Mouse (Mus musculus) embryonic facial prominence, embryonic 13.5 days (tissue): ENCODE results near the gene En1. TPM values are rescaled to one million over a fixed set of nuclear protein-coding genes. Genes with fewer than 3 reads are reported as not detected.

Source experiments
- ATAC-seq: fragments of 200-750 bp; cut with Nextera tagmentation; 2 replicates; pipeline ENCODE4 v1.8.0; 2017; ENCODE audit warnings: low read depth; ENCODE audit not compliant: insufficient number of reproducible peaks, insufficient read depth, low FRiP score, low TSS enrichment
- H3K27ac ChIP-seq: fragments of 300-500 bp; sonication (generic); 2 replicates; pipeline ENCODE4 v1.5.1; 2015; ENCODE audit warnings: moderate library complexity, mild to moderate bottlenecking, inconsistent platforms
- H3K27me3 ChIP-seq: fragments of 300-500 bp; sonication (generic); 2 replicates; pipeline ENCODE4 v1.6.1; 2015; ENCODE audit warnings: mild to moderate bottlenecking, inconsistent platforms
- H3K36me3 ChIP-seq: fragments of 300-500 bp; sonication (generic); 2 replicates; pipeline ENCODE4 v1.6.1; 2015; ENCODE audit warnings: mild to moderate bottlenecking, inconsistent platforms
- H3K4me1 ChIP-seq: fragments of 300-500 bp; sonication (generic); 2 replicates; pipeline ENCODE4 v1.6.1; 2015; ENCODE audit warnings: inconsistent platforms
- H3K4me2 ChIP-seq: fragments of 300-500 bp; sonication (generic); 2 replicates; pipeline ENCODE4 v1.6.1; 2015; ENCODE audit warnings: moderate library complexity, mild to moderate bottlenecking, inconsistent platforms
- H3K4me3 ChIP-seq: fragments of 300-500 bp; sonication (generic); 2 replicates; pipeline ENCODE4 v1.5.1; 2015; ENCODE audit warnings: mild to moderate bottlenecking, inconsistent platforms
- H3K9ac ChIP-seq: fragments of 300-500 bp; sonication (generic); 2 replicates; pipeline ENCODE4 v1.6.1; 2015; ENCODE audit warnings: mild to moderate bottlenecking, inconsistent platforms
- H3K9me3 ChIP-seq: fragments of 300-500 bp; sonication (generic); 2 replicates; pipeline ENCODE4 v1.6.1; 2016; ENCODE audit warnings: inconsistent platforms
- WGBS: fragments of 180-500 bp; shearing (Covaris S2); methylation state at CpG from one replicate; pipeline ENCODE4 v1.1.7; 2015; ENCODE audit warnings: mixed read lengths; 5-methylcytosine and 5-hydroxymethylcytosine counted together
- polyA plus RNA-seq: library from polyadenylated mRNA; unstranded; fragments of >200 nt; fragmentation: Nextera tagmentation; extraction: Ambion mirVana; gene quantifications from 2 replicates; pipeline ENCODE4 v1.2.1, GENCODE M21; 2015

En1 gene
- 2.7 and 2.8 TPM in 2 replicates for polyA plus RNA-seq

DNA sequence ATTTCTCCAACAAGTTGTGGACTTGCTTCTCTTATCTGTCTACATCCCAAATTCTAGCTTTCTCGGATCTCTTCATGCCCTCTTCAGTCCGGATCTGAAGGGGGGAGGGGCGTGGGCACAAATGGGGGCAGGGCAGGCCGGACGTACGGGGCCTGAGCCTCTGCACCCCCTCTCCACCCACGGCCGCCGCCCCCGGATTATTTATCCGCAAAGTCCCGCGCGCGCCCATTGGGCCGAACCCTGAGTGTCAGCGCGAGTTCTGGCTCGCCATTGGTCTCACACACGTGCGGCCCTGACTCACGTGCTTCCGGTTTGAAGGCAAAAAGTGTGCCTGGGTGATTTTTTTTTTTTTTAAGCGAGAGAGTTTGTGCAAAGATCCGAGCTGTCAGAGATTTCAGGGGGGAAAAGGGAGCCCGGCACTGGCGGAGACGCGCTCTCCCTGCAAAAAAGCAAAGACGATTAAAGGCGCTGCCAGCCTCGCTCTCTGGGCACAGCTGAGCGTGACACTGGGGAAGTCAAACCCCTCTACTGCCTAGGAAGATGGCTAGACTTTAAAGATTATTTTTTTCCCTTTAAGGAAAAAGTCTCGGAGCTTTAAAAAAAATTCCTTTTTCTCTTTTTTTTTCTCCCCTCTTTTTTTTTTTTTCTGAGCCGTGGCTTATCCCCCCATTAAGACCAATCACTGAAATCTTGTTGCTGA, at the start of gene En1:
Gene En1, plus strand, starts transcription at position 388 of the 700 bp plus-strand sequence.
- Histone ChIP-seq H3K4me3 (peak within 1 kb of the TSS; percentile 56), H3K4me1 (peaks cover 17% of the 10 kb centered on the region), H3K36me3 (no peaks in the 10 kb centered on the region), H3K9me3 (no peaks in the 10 kb centered on the region), H3K27ac (peak within 1 kb of the TSS; percentile 34; the same call in 1 of the 2 replicates), H3K27me3 (peaks cover 97% of the 10 kb centered on the region), H3K4me2 (peak within 1 kb of the TSS; percentile 86), H3K9ac (peak within 1 kb of the TSS; percentile 77)
- under 1% methylated on average over 35 of the region's 35 CpGs for WGBS
- peak; percentile 38; the same call in 1 of the 2 replicates for ATAC-seq

DNA sequence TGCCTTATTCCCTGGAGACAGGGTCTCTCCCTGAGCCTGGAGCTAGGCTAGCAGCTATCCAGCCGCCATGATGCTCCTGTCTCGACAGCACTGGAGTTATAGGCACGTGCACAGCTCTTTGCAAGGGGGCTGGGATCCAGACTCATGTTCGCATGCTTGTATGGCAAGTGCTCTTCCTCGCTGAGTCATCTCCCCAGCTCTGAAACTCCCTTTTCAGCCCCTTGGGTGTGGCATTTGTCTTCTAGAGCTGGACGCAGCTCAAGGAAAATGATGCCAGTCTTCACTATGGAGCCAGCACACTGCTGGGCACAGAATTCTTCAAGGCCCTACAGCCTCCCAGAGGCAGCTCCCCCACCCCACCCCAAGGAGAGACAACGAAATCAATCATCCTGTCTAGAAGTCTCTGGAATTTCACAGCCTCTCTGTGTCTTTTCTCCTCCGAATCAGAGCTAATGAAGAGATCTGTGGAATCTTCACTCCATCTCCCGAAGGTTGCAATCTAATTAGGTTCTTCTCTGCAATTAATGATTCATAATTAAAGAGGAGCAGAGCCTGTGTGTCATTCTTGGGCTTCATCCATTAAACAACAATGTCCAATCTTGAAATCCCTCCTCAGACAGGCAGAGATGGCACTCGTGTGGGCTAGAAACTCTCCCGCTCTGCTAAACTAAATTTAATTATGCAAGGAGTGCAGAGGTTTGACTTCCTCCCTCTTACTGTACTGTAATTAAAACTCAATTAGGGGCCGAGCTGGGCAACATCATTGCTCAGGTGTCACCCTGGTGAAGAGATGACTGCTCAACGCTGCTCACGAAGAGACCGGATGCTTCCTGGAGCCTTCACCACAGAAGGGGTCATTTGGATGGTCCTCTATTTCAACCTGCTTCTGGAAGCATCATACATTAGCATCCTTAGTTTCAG, 45.0 kb upstream of the En1 start:
- H3K4me1 ChIP-seq: no peaks in the 10 kb centered on the region
- WGBS: 77% methylated on average over 15 of the region's 15 CpGs
- no peaks in the 10 kb centered on the region for H3K27me3 ChIP-seq
- H3K9me3 ChIP-seq: no peaks in the 10 kb centered on the region
- H3K4me2 ChIP-seq: no peak overlapping the region
- no peaks in the 10 kb centered on the region for H3K36me3 ChIP-seq
- H3K27ac ChIP-seq: no peak overlapping the region
- H3K4me3 ChIP-seq: no peak overlapping the region
- no peak overlapping the region for H3K9ac ChIP-seq
- ATAC-seq: no peak

DNA sequence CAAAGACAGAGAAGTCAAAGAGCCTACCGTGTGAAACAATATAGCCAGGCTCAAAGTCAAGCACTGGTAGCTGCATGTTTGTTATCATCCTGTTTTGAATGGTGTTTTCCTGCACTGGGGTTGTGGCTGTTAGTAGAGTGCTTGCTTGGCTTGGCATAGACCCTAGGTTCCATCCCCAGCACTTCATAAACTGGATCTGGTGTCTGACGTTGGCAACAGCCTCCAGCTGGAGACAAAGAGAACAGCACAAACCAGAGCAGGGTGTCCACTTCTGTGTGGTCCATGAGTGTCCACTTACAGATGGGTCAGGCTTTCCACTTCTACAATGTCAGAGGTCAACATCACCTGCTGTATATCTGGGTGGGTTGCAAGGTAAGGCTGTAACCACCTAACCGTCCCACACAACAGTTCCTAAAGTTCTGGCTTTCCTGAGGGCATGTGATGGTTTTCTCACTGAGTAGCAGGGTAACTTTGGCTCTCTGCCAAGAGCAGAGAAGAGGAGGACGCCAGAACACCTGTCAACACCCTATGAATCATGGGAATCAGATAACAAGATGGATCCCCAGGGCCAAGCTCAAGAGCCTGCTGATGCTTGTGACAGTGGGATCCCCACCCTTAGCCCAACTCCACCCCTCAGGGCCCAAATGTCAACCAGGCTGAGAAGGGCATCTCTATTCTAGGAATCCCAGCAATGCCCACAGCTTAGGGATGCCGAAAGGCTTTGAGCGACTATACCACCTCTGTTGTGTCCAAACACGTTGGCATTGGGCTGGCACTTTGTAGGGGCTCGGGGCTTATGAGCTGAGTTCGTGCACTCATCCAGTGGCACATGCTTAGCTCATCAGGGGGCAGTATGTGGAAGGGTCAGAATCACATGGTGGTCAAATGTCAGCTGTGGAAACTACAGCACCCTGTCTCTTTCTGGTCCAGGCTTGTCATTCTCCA, 43.6 kb upstream of the En1 start:
- no peaks in the 10 kb centered on the region for H3K36me3 ChIP-seq
- H3K4me3 ChIP-seq: no peak overlapping the region
- WGBS: 69% methylated on average over 9 of the region's 9 CpGs
- H3K27me3 ChIP-seq: no peaks in the 10 kb centered on the region
- no peaks in the 10 kb centered on the region for H3K9me3 ChIP-seq
- H3K4me1 ChIP-seq: no peaks in the 10 kb centered on the region
- H3K9ac ChIP-seq: no peak overlapping the region
- H3K4me2 ChIP-seq: no peak overlapping the region
- ATAC-seq: no peak
- H3K27ac ChIP-seq: no peak overlapping the region

DNA sequence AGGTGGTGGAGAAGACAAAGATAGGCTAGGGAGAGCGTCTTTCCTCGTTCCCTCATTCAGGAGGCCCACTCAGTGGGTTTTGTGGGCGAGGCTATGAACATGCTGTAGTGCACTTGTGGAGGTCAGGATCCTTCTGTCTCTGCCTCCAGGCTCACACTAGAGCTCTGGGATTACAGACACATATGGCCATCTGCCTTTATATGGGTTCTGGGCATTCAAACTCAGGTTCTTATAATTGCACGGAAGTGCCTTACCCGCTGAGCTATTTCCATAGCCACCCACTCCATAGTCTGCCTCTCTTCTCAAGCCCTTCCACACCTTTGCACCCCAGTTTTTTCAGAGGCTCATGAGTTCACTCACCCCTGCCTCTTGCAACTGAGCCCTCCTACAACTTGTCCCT, 42.3 kb upstream of the En1 start:
- Histone ChIP-seq H3K9ac (no peak overlapping the region), H3K9me3 (no peaks in the 10 kb centered on the region; the same call in 1 of the 2 replicates), H3K4me3 (no peak overlapping the region), H3K4me2 (no peak overlapping the region), H3K4me1 (no peaks in the 10 kb centered on the region), H3K27me3 (no peaks in the 10 kb centered on the region), H3K27ac (no peak overlapping the region), H3K36me3 (no peaks in the 10 kb centered on the region)
- 86% methylated on average over 5 of the region's 5 CpGs for WGBS
- ATAC-seq: no peak

DNA sequence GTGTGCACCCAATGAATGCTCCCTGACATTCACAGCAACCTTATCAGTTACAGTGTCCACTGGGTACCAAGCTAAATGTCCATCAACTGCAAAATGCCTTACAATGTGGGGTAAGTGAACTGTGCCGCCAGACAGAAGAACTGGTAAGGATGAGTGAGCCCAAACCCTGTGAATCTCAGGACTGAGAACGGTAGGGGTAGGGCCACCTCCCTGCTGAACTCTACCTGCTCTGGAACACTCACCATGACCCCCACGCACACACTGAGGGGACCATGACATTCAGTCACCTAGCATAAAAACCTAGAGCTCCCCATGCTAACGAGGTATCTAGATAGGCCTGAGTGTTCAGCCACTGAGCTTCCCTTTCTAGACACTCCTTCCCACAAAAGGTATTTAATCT, 20.9 kb upstream of the En1 start:
- Histone ChIP-seq H3K9me3 (no peaks in the 10 kb centered on the region), H3K4me3 (no peak overlapping the region), H3K27ac (no peak overlapping the region), H3K4me1 (no peaks in the 10 kb centered on the region), H3K4me2 (no peak overlapping the region), H3K36me3 (no peaks in the 10 kb centered on the region), H3K27me3 (peaks cover 40% of the 10 kb centered on the region), H3K9ac (no peak overlapping the region)
- ATAC-seq: no peak
- WGBS: 64% methylated on average over 4 of the region's 4 CpGs

DNA sequence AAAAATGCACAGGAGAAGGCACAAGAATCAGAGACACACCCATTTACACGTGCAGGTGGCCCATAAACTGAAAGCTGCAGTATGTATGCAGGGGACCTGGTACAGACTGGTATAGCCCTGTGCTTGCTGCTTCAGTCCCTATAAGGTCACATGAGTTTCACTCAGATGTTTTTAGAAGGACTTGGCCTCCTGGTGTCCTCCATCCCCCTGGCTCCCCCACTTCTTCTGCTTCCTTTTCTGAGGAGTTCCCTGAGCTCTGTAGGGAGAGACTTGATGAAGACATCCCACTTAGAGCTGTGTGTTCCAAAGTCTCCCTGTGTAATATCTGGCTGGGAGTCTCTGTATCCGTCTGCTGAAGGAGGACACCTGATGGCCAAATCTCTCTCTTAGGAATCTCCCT, 16.7 kb upstream of the En1 start:
- no peaks in the 10 kb centered on the region for H3K36me3 ChIP-seq
- no peak overlapping the region for H3K4me2 ChIP-seq
- no peak overlapping the region for H3K27ac ChIP-seq
- 19% methylated on average over 2 of the region's 2 CpGs for WGBS
- H3K9ac ChIP-seq: no peak overlapping the region
- no peaks in the 10 kb centered on the region for H3K9me3 ChIP-seq
- H3K4me3 ChIP-seq: no peak overlapping the region
- no peak for ATAC-seq
- H3K4me1 ChIP-seq: peaks cover 3% of the 10 kb centered on the region; the same call in 1 of the 2 replicates
- H3K27me3 ChIP-seq: peaks cover 54% of the 10 kb centered on the region

DNA sequence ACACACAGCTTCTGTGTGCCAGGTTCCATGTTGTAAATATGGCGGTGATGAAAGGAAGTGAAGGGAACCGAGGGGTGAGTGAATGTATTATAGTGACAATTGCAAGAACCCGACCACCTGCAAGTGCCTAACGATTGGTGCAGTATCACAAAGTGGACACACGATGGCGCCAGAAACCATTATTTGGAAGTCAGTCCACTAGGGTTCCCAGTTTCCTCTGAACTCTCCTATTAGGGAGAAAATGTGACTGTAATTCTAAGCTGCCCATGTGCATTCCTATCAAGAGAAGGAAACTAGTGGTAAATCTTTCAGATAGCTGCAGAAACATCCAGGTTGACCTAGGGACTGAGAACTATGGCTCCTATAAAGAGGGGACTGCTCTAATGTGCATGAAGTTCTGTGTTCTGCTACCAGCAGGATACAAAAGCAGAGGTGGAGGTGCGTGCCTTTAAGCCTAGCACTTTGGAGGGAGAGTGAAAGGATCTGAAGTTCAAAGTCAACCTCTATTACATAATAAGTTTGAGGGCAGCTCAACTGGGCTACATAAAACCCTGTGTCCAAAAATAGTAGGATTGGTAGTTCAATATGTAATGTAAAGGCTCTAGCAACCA, 15.6 kb upstream of the En1 start:
- no peak overlapping the region for H3K4me3 ChIP-seq
- H3K27ac ChIP-seq: no peak overlapping the region
- no peak overlapping the region for H3K9ac ChIP-seq
- ATAC-seq: no peak
- WGBS: 14% methylated on average over 7 of the region's 7 CpGs
- no peaks in the 10 kb centered on the region for H3K36me3 ChIP-seq
- H3K9me3 ChIP-seq: no peaks in the 10 kb centered on the region
- H3K4me1 ChIP-seq: peaks cover 3% of the 10 kb centered on the region; the same call in 1 of the 2 replicates
- H3K4me2 ChIP-seq: no peak overlapping the region
- H3K27me3 ChIP-seq: peaks cover 60% of the 10 kb centered on the region

DNA sequence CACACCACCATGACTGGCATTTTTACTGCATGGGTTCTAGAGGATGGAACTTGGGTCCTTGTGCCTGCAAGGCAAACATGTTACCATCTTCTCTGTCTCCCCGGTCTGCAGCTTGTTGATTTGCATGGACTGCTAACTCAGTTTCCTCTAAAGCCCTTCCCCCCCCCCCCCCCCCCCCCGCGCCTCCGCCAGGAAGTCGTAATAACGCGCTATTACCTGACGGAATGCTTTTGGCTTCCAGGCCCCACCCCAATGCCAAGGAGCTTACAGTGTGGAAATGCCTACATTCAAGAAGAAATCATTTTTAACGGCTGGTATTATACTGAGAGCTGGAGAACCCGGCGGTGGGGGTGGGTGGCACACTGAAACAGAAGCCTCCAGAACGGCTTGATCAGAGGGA, 14.8 kb upstream of the En1 start:
- Histone ChIP-seq H3K4me2 (no peak overlapping the region), H3K27ac (no peak overlapping the region), H3K27me3 (peaks cover 61% of the 10 kb centered on the region), H3K4me3 (no peak overlapping the region), H3K9me3 (no peaks in the 10 kb centered on the region), H3K36me3 (no peaks in the 10 kb centered on the region), H3K9ac (no peak overlapping the region), H3K4me1 (peaks cover 3% of the 10 kb centered on the region; the same call in 1 of the 2 replicates)
- 0 out of 2 replicates have a peak, but pooled peaks have one; percentile 48 for ATAC-seq
- WGBS: 30% methylated on average over 9 of the region's 12 CpGs

DNA sequence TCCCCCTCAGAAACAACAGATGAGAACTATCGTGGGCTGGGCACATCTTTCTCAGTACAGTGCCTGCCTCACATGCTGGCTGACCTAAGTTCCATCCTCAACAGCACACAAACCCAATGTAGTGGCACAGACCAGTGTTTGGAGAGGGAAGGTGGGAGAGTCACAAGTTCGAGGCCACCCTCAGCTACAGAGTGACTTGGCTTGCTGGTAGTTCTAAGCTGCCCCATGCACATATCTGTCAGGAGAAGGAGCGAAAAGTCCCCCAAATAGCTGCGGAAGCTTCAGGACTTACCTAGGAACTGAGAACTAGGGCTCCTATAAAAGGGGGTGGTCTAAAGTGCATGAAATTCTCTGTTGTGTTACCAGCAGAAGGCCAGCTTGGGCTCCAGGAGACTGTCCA, 14.3 kb upstream of the En1 start:
- H3K9me3 ChIP-seq: no peaks in the 10 kb centered on the region
- ATAC-seq: no peak
- 76% methylated on average over 4 of the region's 4 CpGs for WGBS
- no peak overlapping the region for H3K9ac ChIP-seq
- H3K4me3 ChIP-seq: no peak overlapping the region
- H3K27me3 ChIP-seq: peaks cover 62% of the 10 kb centered on the region
- no peaks in the 10 kb centered on the region for H3K36me3 ChIP-seq
- no peak overlapping the region for H3K27ac ChIP-seq
- no peak overlapping the region for H3K4me2 ChIP-seq
- H3K4me1 ChIP-seq: peaks cover 3% of the 10 kb centered on the region; the same call in 1 of the 2 replicates

DNA sequence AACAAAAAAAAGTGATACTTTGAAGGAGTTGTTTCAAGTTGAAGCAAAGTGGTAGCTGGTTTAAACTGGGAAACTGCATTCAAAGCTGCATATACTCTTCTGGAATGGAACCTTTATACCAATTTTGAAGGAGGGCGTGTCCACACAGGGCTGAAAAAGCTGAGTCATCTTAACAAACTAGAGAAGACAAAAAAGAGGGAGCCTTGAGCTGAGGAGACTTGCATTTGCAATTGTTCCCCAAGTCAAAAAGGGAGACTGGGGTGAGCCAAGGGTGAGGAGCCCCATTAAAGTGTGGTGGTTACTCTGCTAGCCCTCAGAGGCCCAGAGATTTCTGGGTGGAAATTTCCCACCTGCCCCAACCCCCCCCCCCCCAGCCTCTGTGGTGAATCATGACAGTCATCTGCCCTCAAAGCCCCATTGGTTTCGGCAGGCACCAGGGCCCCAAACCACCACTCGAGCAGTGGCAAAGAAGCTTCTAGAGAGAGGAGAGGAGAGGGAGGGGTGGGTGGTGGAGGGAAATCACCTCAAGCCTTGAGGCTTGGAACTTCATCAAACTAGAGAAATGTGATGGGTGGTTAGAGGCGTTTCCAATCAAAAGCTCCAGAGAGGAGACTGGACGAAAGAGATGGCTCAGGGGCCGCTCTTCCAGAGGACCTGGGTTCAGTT, 13.7 kb upstream of the En1 start:
- Histone ChIP-seq H3K9me3 (no peaks in the 10 kb centered on the region), H3K9ac (no peak overlapping the region), H3K27me3 (peaks cover 62% of the 10 kb centered on the region), H3K27ac (no peak overlapping the region), H3K36me3 (no peaks in the 10 kb centered on the region), H3K4me1 (peaks cover 3% of the 10 kb centered on the region; the same call in 1 of the 2 replicates), H3K4me3 (no peak overlapping the region), H3K4me2 (no peak overlapping the region)
- 73% methylated on average over 6 of the region's 6 CpGs for WGBS
- no peak for ATAC-seq
